Mouse (Mus musculus) testis, adult 2 months (tissue): ENCODE results near the gene Gnb1l. TPM values are rescaled to one million over a fixed set of nuclear protein-coding genes. Genes with fewer than 3 reads are reported as not detected.

ENCODE experiments used
- H3K27ac ChIP-seq: fragments of 200-500 bp; 2 replicates; pipeline ENCODE4 v1.5.1; 2012; ENCODE audit warnings: low read depth, low read length; ENCODE audit not compliant: control insufficient read depth, insufficient read depth
- H3K27me3 ChIP-seq: fragments of 200-500 bp; 2 replicates; pipeline ENCODE4 v1.6.1; 2012; ENCODE audit warnings: mild to moderate bottlenecking, low read length, moderate library complexity; ENCODE audit not compliant: control insufficient read depth, insufficient read depth
- H3K36me3 ChIP-seq: fragments of 200-500 bp; 2 replicates; pipeline ENCODE4 v1.6.1; 2012; ENCODE audit warnings: mild to moderate bottlenecking, low read length; ENCODE audit not compliant: control insufficient read depth, insufficient read depth
- H3K4me1 ChIP-seq: fragments of 200-500 bp; 2 replicates; pipeline ENCODE4 v1.6.1; 2012; ENCODE audit warnings: low read length; ENCODE audit not compliant: control insufficient read depth, insufficient read depth
- H3K4me3 ChIP-seq: fragments of 200-500 bp; 2 replicates; pipeline ENCODE4 v1.5.1; 2012; ENCODE audit warnings: low read depth, mild to moderate bottlenecking, low read length, moderate library complexity, mixed read lengths; ENCODE audit not compliant: control insufficient read depth
- CTCF ChIP-seq: fragments of 200-500 bp; IDR thresholded peaks from 2 replicates; pipeline ENCODE4 v1.5.1; 2012; ENCODE audit warnings: low read depth, mild to moderate bottlenecking, inconsistent platforms, low read length, moderate library complexity; ENCODE audit not compliant: control insufficient read depth, insufficient read depth, insufficient replicate concordance
- POLR2A ChIP-seq: fragments of 200-500 bp; IDR thresholded peaks from 2 replicates; pipeline ENCODE4 v1.6.1; 2012; ENCODE audit warnings: low read depth, mild to moderate bottlenecking, inconsistent platforms, low read length, moderate library complexity; ENCODE audit not compliant: control insufficient read depth
- polyA plus RNA-seq: library from polyadenylated mRNA; depleted of rRNA; stranded (reverse); fragments of >200 nt; gene quantifications from 2 replicates; pipeline ENCODE4 v1.2.3, GENCODE M21; 2012

Gene Gnb1l
- polyA plus RNA-seq, 1 experiment = 75.5 TPM

GRCm38 (mm10) chr16:18552106-18552710 lies 53.7 kb downstream of the Gnb1l start:
- Histone ChIP-seq H3K4me3 (no peak overlapping the region), H3K27me3 (no peaks in the 10 kb centered on the region), H3K4me1 (peaks cover 5% of the 10 kb centered on the region), H3K36me3 (no peaks in the 10 kb centered on the region), H3K27ac (no peak overlapping the region)
- no peak for TF ChIP-seq CTCF
- no peak for TF ChIP-seq POLR2A

DNA sequence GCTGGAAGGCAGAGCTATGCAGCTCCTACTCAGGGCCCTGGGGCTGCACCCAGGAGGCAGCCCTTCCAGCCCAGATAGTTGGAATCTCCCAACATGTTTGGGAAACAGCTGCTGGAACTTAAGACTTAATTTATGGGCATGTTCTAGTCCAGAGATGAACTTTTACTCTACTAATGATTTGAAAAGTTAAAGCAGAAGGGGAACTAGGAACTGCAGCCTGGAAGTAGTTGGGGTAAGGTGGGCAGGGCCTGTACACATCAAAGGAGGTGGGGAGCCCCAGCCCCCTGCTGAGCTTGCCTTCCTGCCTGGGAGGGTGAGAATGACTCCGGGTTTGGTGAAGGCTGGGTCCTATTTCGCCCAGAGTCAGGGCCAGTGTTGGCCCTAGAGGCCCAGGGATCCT lies 56.2 kb downstream of the Gnb1l start:
- H3K36me3 ChIP-seq = no peaks in the 10 kb centered on the region
- H3K4me1 ChIP-seq = no peaks in the 10 kb centered on the region
- H3K4me3 ChIP-seq = no peak overlapping the region
- no peaks in the 10 kb centered on the region for H3K27me3 ChIP-seq
- TF ChIP-seq POLR2A = no peak
- no peak for TF ChIP-seq CTCF
- H3K27ac ChIP-seq = no peak overlapping the region

GRCm38 (mm10) chr16:18555235-18555935 lies 56.9 kb downstream of the Gnb1l start:
- Histone ChIP-seq H3K27me3 (no peaks in the 10 kb centered on the region), H3K27ac (no peak overlapping the region), H3K36me3 (no peaks in the 10 kb centered on the region), H3K4me1 (no peaks in the 10 kb centered on the region), H3K4me3 (no peak overlapping the region)
- TF ChIP-seq POLR2A = no peak
- no peak for TF ChIP-seq CTCF

DNA sequence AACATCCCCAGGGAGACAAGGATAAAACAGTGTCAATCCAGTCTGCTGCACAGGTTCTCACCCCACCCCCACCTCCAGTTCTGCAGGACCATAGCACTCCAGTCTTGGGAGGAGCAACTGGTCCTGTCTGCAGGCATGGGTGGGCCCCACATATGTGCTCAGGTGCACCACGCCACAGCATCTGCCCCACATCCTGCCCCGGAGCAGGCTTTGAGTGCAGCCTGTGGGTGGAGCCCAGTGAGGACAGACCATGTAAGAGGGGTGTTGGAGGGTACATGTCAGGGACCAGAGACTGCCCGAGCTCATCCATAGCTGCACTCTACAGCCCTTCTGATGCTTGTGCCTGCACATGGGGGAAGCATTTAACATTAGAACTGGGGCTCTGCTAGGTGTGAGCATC lies 57.9 kb downstream of the Gnb1l start:
- H3K27ac ChIP-seq = no peak overlapping the region
- no peaks in the 10 kb centered on the region for H3K27me3 ChIP-seq
- no peaks in the 10 kb centered on the region for H3K4me1 ChIP-seq
- no peak overlapping the region for H3K4me3 ChIP-seq
- TF ChIP-seq POLR2A (no peak), CTCF (no peak)
- H3K36me3 ChIP-seq = no peaks in the 10 kb centered on the region

DNA sequence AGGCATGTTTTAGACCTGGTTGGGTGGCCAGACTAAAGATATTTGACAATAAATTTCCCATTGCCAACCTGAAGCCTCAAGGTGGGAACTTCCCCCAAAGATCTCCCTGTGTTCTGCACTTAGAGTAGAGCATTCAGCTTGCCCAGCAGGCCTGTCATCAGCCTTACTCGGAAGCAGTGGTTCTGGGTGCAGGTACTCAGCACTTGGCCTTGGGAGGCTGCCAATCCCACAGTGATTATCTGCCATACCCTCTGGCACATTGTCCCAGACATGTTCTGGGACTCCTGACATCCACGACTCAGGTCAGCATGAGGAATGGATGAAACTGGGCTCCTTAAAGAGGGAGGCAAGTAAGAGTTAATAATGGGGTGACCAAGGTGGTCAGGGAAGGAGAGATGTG lies 66.0 kb downstream of the Gnb1l start:
- H3K4me3 ChIP-seq = no peak overlapping the region
- H3K27me3 ChIP-seq = no peaks in the 10 kb centered on the region
- H3K27ac ChIP-seq = no peak overlapping the region
- no peak for TF ChIP-seq POLR2A
- TF ChIP-seq CTCF = no peak
- H3K4me1 ChIP-seq = no peaks in the 10 kb centered on the region
- H3K36me3 ChIP-seq = no peaks in the 10 kb centered on the region

DNA sequence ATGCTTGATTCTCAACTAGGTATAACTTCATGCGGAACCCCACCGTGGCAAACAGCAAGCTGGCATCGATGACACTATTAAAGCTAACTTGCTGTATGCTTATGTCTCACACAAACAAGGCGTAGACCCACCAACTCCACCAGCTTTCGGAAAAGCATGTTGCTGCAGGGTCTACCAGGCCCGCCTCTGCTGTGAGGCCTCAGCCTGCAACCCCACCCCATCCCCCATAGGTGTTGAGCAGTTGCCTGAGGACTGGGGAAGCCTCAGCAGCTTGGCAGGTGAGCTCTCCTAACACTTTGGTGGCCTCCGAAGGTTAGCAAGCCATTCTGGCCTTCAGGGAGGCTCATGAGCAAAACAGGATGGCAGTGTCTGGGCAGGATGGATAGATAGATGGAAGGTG lies 70.1 kb downstream of the Gnb1l start:
- TF ChIP-seq POLR2A (no peak), CTCF (no peak)
- Histone ChIP-seq H3K4me1 (no peaks in the 10 kb centered on the region), H3K36me3 (no peaks in the 10 kb centered on the region), H3K27me3 (no peaks in the 10 kb centered on the region), H3K27ac (no peak overlapping the region), H3K4me3 (no peak overlapping the region)

DNA sequence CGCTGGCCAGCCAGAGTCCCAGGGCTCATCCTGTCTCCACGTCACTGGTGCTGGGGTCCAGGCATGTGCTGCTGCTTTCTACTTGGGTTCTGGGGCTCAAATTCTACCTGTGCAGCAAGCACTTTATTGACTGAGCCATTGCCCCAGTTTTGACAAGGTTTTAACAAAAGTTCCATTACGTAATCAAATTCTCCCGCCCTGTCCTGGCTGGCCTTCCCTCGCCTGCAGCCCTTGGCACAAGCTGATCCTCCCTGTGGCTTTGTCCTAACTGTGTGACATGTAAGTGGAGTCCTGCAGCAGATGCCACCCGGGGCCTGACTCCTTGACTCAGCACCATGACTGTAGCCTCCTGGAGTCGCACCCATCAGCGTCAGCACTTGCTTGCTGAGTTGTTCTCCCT lies 75.7 kb downstream of the Gnb1l start:
- Histone ChIP-seq H3K4me3 (no peak overlapping the region), H3K36me3 (no peaks in the 10 kb centered on the region), H3K27ac (no peak overlapping the region), H3K4me1 (no peaks in the 10 kb centered on the region), H3K27me3 (no peaks in the 10 kb centered on the region)
- TF ChIP-seq CTCF (no peak), POLR2A (no peak)

GRCm38 (mm10) chr16:18577071-18577470 lies 78.6 kb downstream of the Gnb1l start:
- H3K27ac ChIP-seq = no peak overlapping the region
- no peaks in the 10 kb centered on the region for H3K27me3 ChIP-seq
- no peak overlapping the region for H3K4me3 ChIP-seq
- peaks cover 6% of the 10 kb centered on the region for H3K4me1 ChIP-seq
- no peaks in the 10 kb centered on the region for H3K36me3 ChIP-seq
- TF ChIP-seq CTCF = no peak
- TF ChIP-seq POLR2A = no peak
